Mouse (Mus musculus) heart, postnatal 4 days (tissue): ENCODE measurements around the gene Psors1c2. TPM values are rescaled to one million over a fixed set of nuclear protein-coding genes. Genes with fewer than 3 reads are reported as not detected.
A peak's percentile ranks its signal among the peaks of the same experiment; 100 is the strongest.

ENCODE experiments used
- DNase-seq: peaks from one replicate; pipeline ENCODE4 v3.0.0; 2021
- total RNA-seq, 2 experiments: library from RNA; stranded (reverse); gene quantifications; 2 replicates each; pipeline ENCODE4 v1.2.3; 2021

The Psors1c2 gene
- total RNA-seq, 2 experiments from 2014 or later, result not detected

- DNase-seq, result no peak
Observed at GRCm38 (mm10) chr17:35558216-35558615, 25.2 kb downstream of the Psors1c2 start.

GRCm38 (mm10) chr17:35567150-35567549 lies 34.1 kb downstream of the Psors1c2 start, which contains the start of gene 2300002M23Rik:
Gene 2300002M23Rik, plus strand, starts transcription at chr17:35567450.
- no peak for DNase-seq

DNA sequence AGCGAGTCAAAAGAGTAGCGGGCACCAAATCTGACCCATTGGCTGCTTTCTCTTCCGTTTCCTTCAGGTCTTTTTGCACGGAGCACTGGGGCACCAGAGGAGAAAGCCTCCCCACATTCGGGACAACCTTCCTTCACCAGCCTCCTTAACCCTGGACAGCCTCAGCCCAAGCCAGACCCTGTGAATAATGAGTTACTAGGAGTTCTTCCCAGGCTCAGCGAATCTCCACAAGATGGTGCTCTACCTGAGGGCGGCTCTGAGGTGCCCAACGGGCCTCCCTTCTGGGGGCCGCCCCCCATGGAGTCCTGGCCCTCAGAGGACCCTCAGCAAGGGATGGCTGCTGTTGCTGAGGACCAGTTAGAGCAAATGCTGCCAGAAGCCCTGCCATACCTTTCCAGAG lies 34.8 kb downstream of the Psors1c2 start:
- no peak for DNase-seq

- no peak for DNase-seq
Observed at GRCm38 (mm10) chr17:35569091-35569944, 36.3 kb downstream of the Psors1c2 start.

DNA sequence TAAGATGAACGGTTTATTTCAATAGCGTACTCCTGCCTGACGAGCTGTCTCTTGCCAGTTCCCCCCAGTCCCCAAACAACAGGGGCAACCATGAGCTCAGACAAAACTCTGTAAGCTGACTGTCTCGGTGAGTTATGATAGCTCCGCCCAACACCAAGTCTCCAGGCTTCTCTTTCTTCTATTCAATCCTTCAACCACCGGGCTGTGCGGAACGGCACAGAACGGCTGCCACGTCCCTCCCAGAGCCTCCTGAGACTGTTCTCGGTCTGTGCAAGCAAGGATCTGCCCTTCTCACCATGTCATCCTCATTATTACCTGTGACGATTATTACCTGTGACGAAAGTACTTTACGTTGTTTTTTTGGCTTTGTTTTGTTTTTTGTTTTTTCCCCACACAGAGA lies 37.8 kb downstream of the Psors1c2 start:
- no peak for DNase-seq

DNA sequence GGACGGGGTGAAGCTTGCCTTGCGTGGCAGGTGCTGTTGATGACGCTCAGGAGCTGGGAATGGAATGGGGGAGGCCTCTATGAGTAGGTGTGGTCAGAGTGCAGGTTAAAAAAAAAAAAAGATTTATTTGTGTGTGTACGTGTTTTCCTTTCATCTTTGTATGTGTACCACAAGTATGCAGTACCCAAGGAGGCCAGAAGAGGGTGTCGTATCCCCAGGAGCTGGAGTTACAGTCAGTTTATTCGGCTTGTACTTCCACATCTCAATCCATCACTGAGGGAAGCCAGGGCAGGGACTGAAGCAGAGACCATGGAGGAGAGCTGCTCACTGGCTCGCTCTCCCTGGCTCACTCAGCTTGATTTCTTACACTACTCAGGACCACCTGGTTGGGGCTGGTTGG lies 38.5 kb downstream of the Psors1c2 start:
- DNase-seq, result no peak

- peak; percentile 89 for DNase-seq
Observed at GRCm38 (mm10) chr17:35578211-35578610, 45.2 kb downstream of the Psors1c2 start.

GRCm38 (mm10) chr17:35582900-35583299 lies 49.9 kb downstream of the Psors1c2 start:
- no peak for DNase-seq

Other genes with a start within 250 kb of the Psors1c2 start
- under 1 TPM; 0.43 to 0.55 TPM for gene H2-Q1, start 212.8 kb upstream of the Psors1c2 start, total RNA-seq
- under 1 TPM; 0.64 to 0.77 TPM for gene H2-Q2, start 191.0 kb upstream of the Psors1c2 start, total RNA-seq
- gene H2-Q4, start 153.6 kb upstream of the Psors1c2 start, total RNA-seq, result 1 to 10 TPM; 8.0 TPM
- under 1 TPM; 0.21 to 0.52 TPM for gene H2-Q6, start 108.4 kb upstream of the Psors1c2 start, total RNA-seq
- gene H2-Q7, start 94.0 kb upstream of the Psors1c2 start, total RNA-seq, result under 1 TPM; 0.69 to 0.92 TPM
- under 1 TPM; 0.19 to 0.36 TPM for gene H2-Q10, start 63.1 kb upstream of the Psors1c2 start, total RNA-seq
- not detected for gene Pou5f1, start 27.2 kb upstream of the Psors1c2 start, total RNA-seq
- 10 to 100 TPM; 41.1 to 44.2 TPM for gene Tcf19, start 16.4 kb upstream of the Psors1c2 start, total RNA-seq
- 10 to 100 TPM; 11.0 to 12.5 TPM for gene Cchcr1, start 16.1 kb upstream of the Psors1c2 start, total RNA-seq
- under 1 TPM; 0.16 to 0.26 TPM for gene Cdsn, start 18.9 kb downstream of the Psors1c2 start, total RNA-seq
- not detected for gene 2300002M23Rik, start 34.2 kb downstream of the Psors1c2 start, total RNA-seq
- gene Sfta2, start 68.3 kb downstream of the Psors1c2 start, total RNA-seq, result not detected
- gene Gm9573, start 93.4 kb downstream of the Psors1c2 start, total RNA-seq, result not detected
- gene Mucl3, start 110.5 kb downstream of the Psors1c2 start, total RNA-seq, result not detected
- gene Vars2, start 134.4 kb downstream of the Psors1c2 start, total RNA-seq, result 10 to 100 TPM; 29.0 to 29.2 TPM
- gene Gtf2h4, start 140.5 kb downstream of the Psors1c2 start, total RNA-seq, result 10 to 100 TPM; 19.4 to 20.9 TPM
- 100 to 1,000 TPM; 107 to 113 TPM for gene Ddr1, start 171.4 kb downstream of the Psors1c2 start, total RNA-seq